Comparison of ENCODE assay signal across 21 mouse cellular contexts in the genomic region with DNA sequence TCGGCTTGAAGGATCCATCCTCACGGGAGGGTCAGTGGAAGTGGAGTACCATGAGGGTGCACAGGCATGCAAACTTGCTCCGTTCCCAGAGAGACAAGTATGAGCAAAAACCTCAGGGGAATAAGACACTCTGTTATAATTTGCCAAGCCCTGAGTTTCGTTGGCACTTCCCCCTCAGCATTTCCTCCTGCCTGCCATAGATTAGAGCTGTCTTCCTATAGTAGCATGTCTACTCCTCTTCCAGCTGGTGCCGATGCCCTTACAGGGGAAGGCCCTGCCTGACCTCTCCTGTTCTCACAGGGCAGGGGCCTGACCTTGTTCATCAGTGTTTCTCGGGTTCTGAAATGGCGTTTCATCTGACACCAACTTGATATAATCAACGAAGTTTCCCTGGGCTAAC.
DNase-seq lines count a peak whose midpoint lies in the region; ATAC-seq lines count a peak whose summit lies in the region.
"Had no signal": no experiment of that assay in that cellular context is flagged by ENCODE, and none has a peak within 500 bp of the region (broad histone marks: within the 10 kb centered on the region; RNA-seq: fewer than 3 reads in every experiment).

No protein-coding gene starts in this region.

- peak; percentile 66 for DNase-seq in heart, adult 11 months
- no peak for DNase-seq in heart, postnatal 36 days
- DNase-seq in right cerebral cortex, adult 18-20 months: no peak
- no peak for DNase-seq in spleen, adult 12 weeks (ENCODE audit: low spot score)
- DNase-seq in gastrocnemius, postnatal 10 days: no peak
- DNase-seq: adrenal gland, adult 2 months; adrenal gland, postnatal 36 days; B cell, adult 2 months; cerebellum, adult 18-20 months; cerebellum, adult 9-10 months; cerebellum, postnatal 14 days; forebrain, postnatal 0 days; gastrocnemius, postnatal 36 days; heart, adult 18-20 months; heart, postnatal 10 days; heart, postnatal 4 days had no signal

- ATAC-seq in hematopoietic stem cell, adult 5-6 weeks (replicated peaks in 1 of 2; ENCODE audit: insufficient read depth in 1 of 2, low FRiP score in 2 of 2, low TSS enrichment in 1 of 2, low read depth in 1 of 2, poor library complexity in 2 of 2, severe bottlenecking in 2 of 2): peak; percentile 57 to 80; a peak in 3 of 4 replicates
- peak; percentile 88 for ATAC-seq in megakaryocyte progenitor cell, adult 5-6 weeks (replicated peaks; ENCODE audit: poor library complexity)
- ATAC-seq in inflammation-experienced regulatory T-cells, adult 6 months: no peak
- ATAC-seq: forebrain, embryonic 14.5 days; forebrain, postnatal 0 days; intestine, embryonic 15.5 days had no signal

- intact Hi-C loops in heart, postnatal 36 days (cut with DNase I): no loop called here
